Mouse (Mus musculus) v-Abl transformed pro-B cells (cell line): ENCODE measurements around the gene Apol7c.
"Not testable (repeated sequence)": the region's sequence is repeated elsewhere in the genome, so short reads cannot be mapped to it uniquely, and the experiment has no call there.

ENCODE experiments used
- in situ Hi-C, 2 experiments: fragments of 400-800 bp; cut with MboI; formaldehyde crosslinking; loops; one replicate each; pipeline ENCODE4 v1.15.1; 2025; ENCODE audit not compliant: unreplicated experiment in 2 of 2

The Apol7c gene

GRCm38 (mm10) chr15:77533216-77533615 lies at the start of gene Apol7c:
Gene Apol7c (minus strand): TSS chr15:77533316.
- in situ Hi-C loops = no loop called here

- in situ Hi-C loops = loop anchor here in 1 of 2 experiments (5.0 kb wide), 1 partner anchor 64 kb away; no protein-coding TSS in a partner anchor
Measured at GRCm38 (mm10) chr15:77581681-77582080, 48.6 kb upstream of the Apol7c start.

- in situ Hi-C loops = no loop called here
Measured at GRCm38 (mm10) chr15:77579311-77579710, 46.2 kb upstream of the Apol7c start.

- in situ Hi-C loops = no loop called here
Measured at GRCm38 (mm10) chr15:77578801-77579200, 45.7 kb upstream of the Apol7c start.

- in situ Hi-C loops = loop anchor here in 1 of 2 experiments (10.0 kb wide), 1 partner anchor 52 kb away; no protein-coding TSS in a partner anchor
Measured at GRCm38 (mm10) chr15:77563219-77563618, 30.1 kb upstream of the Apol7c start.

- in situ Hi-C loops = loop anchor here in 1 of 2 experiments (10.0 kb wide), 1 partner anchor 53 kb away; no protein-coding TSS in a partner anchor
Measured at GRCm38 (mm10) chr15:77561792-77562191, 28.7 kb upstream of the Apol7c start, which contains the start of gene 1700025B11Rik. Gene 1700025B11Rik (minus strand): TSS chr15:77561892.

- in situ Hi-C loops = not testable (repeated sequence)
Measured at GRCm38 (mm10) chr15:77539221-77539620, 6.1 kb upstream of the Apol7c start.

GRCm38 (mm10) chr15:77523186-77523843 lies 9.8 kb downstream of the Apol7c start:
- in situ Hi-C loops = not testable (repeated sequence)

- in situ Hi-C loops = not testable (repeated sequence)
Measured at GRCm38 (mm10) chr15:77520596-77520995, 12.5 kb downstream of the Apol7c start.

- in situ Hi-C loops = not testable (repeated sequence)
Measured at GRCm38 (mm10) chr15:77507966-77508365, 25.1 kb downstream of the Apol7c start, which contains the start of gene Apol11a. Gene Apol11a (plus strand): TSS chr15:77508271.

GRCm38 (mm10) chr15:77494694-77495093 lies 38.4 kb downstream of the Apol7c start:
- in situ Hi-C loops = not testable (repeated sequence)

GRCm38 (mm10) chr15:77493181-77493580 lies 39.9 kb downstream of the Apol7c start:
- in situ Hi-C loops = not testable (repeated sequence)

- in situ Hi-C loops = no loop called here
Measured at GRCm38 (mm10) chr15:77482140-77482794, 50.8 kb downstream of the Apol7c start.

- in situ Hi-C loops = not testable (repeated sequence)
Measured at GRCm38 (mm10) chr15:77476693-77477092, 56.4 kb downstream of the Apol7c start, which contains the start of gene Apol10a. Gene Apol10a (plus strand): TSS chr15:77477047.
